8 mouse cellular contexts compared by ENCODE assay signal in the genomic region with DNA sequence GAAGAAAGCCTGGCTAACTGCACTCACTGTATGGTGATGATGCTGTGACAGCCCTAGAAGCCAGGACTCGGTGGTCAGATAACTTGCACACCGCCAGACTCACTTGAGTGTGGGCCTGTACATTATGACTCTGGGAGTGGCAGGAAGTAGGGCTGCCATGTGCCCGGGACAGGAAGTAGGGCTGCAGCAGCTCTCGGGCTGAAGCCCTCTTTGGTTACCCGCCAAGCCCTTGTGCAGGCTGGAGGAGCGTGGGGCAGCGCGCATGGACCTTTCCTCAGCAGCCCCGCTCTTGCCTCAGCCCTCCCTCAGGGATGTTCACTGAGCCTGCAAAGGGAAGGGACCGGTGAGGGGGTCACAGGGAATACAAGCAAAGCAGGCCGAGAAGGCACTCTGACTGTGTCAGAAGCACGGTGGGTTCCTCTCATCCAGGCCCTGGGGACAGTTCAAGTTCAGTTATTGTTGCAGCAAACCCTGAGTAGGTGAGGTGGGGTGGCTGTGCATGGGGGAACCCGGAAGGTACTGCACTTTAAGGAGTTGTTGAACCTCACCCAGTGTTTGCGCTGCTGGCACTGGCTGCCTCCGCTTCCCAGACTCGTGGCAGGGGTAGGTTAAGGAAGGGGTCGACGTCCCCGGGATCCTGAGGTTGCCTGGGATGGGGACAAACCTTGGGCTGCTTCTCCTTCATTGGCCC. TPM values are rescaled to one million over a fixed set of nuclear protein-coding genes. Genes with fewer than 3 reads are reported as not detected.
DNase-seq lines count a peak whose midpoint lies in the region; ATAC-seq and TF ChIP-seq lines count a peak whose summit lies in the region.

No protein-coding gene starts in this region.

- TF ChIP-seq CTCF in midbrain, postnatal 0 days (IDR thresholded peaks at IDR 0.05): no peak
- TF ChIP-seq CTCF in layer of hippocampus, adult 2 months (conservative IDR thresholded peaks at IDR 0.05): no peak

- no peaks in the 10 kb centered on the region for H3K4me1 ChIP-seq in midbrain, postnatal 0 days (ENCODE audit: insufficient read depth, low read length)
- H3K4me1 ChIP-seq in midbrain, embryonic 15.5 days: peaks cover 11% of the 10 kb centered on the region; the same call in 1 of the 2 replicates

- no peak overlapping the region for H3K4me3 ChIP-seq in midbrain, postnatal 0 days (ENCODE audit: low read depth, low read length)
- H3K4me3 ChIP-seq in midbrain, embryonic 15.5 days: no peak overlapping the region
- no peak overlapping the region for H3K4me3 ChIP-seq in layer of hippocampus, adult 2 months

- H3K36me3 ChIP-seq in midbrain, postnatal 0 days (ENCODE audit: insufficient read depth, low read length): peaks cover 49% of the 10 kb centered on the region
- H3K36me3 ChIP-seq in midbrain, embryonic 15.5 days (replicated peaks): no peaks in the 10 kb centered on the region; the same call in 1 of the 2 replicates

- H3K4me2 ChIP-seq in midbrain, postnatal 0 days (ENCODE audit: low read depth, low read length, poor library complexity, severe bottlenecking): no peak overlapping the region
- no peak overlapping the region for H3K4me2 ChIP-seq in midbrain, embryonic 15.5 days

- DNase-seq in midbrain, postnatal 0 days (ENCODE audit: low spot score): no peak
- DNase-seq in lung, postnatal 36 days: peak; percentile 62
- peak; percentile 70 to 80 for DNase-seq in thymus, postnatal 36 days
- no peak for DNase-seq in layer of hippocampus, adult 2 months (ENCODE audit: low spot score in 2 of 2)
- no peak for DNase-seq in urinary bladder, postnatal 36 days (ENCODE audit: low spot score in 2 of 2)

- 48% methylated on average over 19 of the region's 19 CpGs for WGBS in midbrain, postnatal 0 days
- 53% methylated on average over 19 of the region's 19 CpGs for whole genome bisulfite sequencing in midbrain, embryonic 15.5 days

- no peaks in the 10 kb centered on the region for H3K9me3 ChIP-seq in midbrain, postnatal 0 days (ENCODE audit: low read length)
- H3K9me3 ChIP-seq in midbrain, embryonic 15.5 days: no peaks in the 10 kb centered on the region

- 0 out of 2 replicates have a peak overlapping the region, but pooled peaks have one; percentile 32 for H3K27ac ChIP-seq in midbrain, postnatal 0 days (ENCODE audit: low read depth, low read length)
- H3K27ac ChIP-seq in midbrain, embryonic 15.5 days: no peak overlapping the region
- H3K27ac ChIP-seq in layer of hippocampus, adult 2 months: no peak overlapping the region

- no peak overlapping the region for H3K9ac ChIP-seq in midbrain, postnatal 0 days (replicated peaks; ENCODE audit: low read length, poor library complexity, severe bottlenecking)
- H3K9ac ChIP-seq in midbrain, embryonic 15.5 days: no peak overlapping the region

- H3K27me3 ChIP-seq in midbrain, postnatal 0 days (ENCODE audit: insufficient read depth, low read length): peaks cover 3% of the 10 kb centered on the region; the same call in 1 of the 2 replicates
- peaks cover 19% of the 10 kb centered on the region for H3K27me3 ChIP-seq in midbrain, embryonic 15.5 days (replicated peaks)

- ATAC-seq in midbrain, postnatal 0 days (ENCODE audit: low FRiP score): no peak
- ATAC-seq in midbrain, embryonic 15.5 days (replicated peaks): no peak
- ATAC-seq in inflammation-experienced regulatory T-cells, adult 6 months: peak; percentile 58
- ATAC-seq in megakaryocyte-erythroid progenitor cell, adult 5-6 weeks (replicated peaks; ENCODE audit: low FRiP score, low TSS enrichment, poor library complexity, severe bottlenecking): no peak

RNA-seq across cellular contexts. Expression of gene Gm17018, which starts 14.7 kb away (rescaled TPM):
- 15.7 and 20.9 TPM in 2 replicates for total RNA-seq in midbrain, postnatal 0 days (2014; rRNA removed)
- 83.7 and 84.4 TPM in 2 replicates for polyA plus RNA-seq in midbrain, postnatal 0 days (2015; fragmentation: Nextera tagmentation; extraction: Ambion mirVana)
- 60.3 and 65.8 TPM in 2 replicates for polyA plus RNA-seq in midbrain, embryonic 15.5 days (2015; fragmentation: Nextera tagmentation; extraction: Ambion mirVana)
- 10 to 100 TPM; 58.9 to 75.9 (median 69.8) TPM for polyA plus RNA-seq in inflammation-experienced regulatory T-cells, adult 6 months (2017; shearing (Covaris generic))
- 10 to 100 TPM; 55.4 to 65.4 TPM for total RNA-seq in layer of hippocampus, adult 2 months (2021)
- total RNA-seq in megakaryocyte-erythroid progenitor cell, adult 5-6 weeks (2014; fragmentation: Nextera tagmentation): 22.0 and 30.6 TPM in 2 replicates
- total RNA-seq in megakaryocyte-erythroid progenitor cell, adult 5-6 weeks (2017): 17.5 and 23.1 TPM in 2 replicates

RNA-seq across cellular contexts. Expression of gene Poll, which starts 14.8 kb away (rescaled TPM):
- total RNA-seq in midbrain, postnatal 0 days (2014; rRNA removed): 9.9 and 12.1 TPM in 2 replicates
- 8.9 and 10.4 TPM in 2 replicates for polyA plus RNA-seq in midbrain, postnatal 0 days (2015; fragmentation: Nextera tagmentation; extraction: Ambion mirVana)
- polyA plus RNA-seq in midbrain, embryonic 15.5 days (2015; fragmentation: Nextera tagmentation; extraction: Ambion mirVana): 13.8 and 14.5 TPM in 2 replicates
- polyA plus RNA-seq in inflammation-experienced regulatory T-cells, adult 6 months (2017; shearing (Covaris generic)): 10 to 100 TPM; 24.9 to 27.6 (median 25.5) TPM
- 1 to 10 TPM; 9.9 TPM for total RNA-seq in layer of hippocampus, adult 2 months (2021)
- 8.6 and 10.2 TPM in 2 replicates for total RNA-seq in megakaryocyte-erythroid progenitor cell, adult 5-6 weeks (2014; fragmentation: Nextera tagmentation)
- 5.4 and 10.3 TPM in 2 replicates for total RNA-seq in megakaryocyte-erythroid progenitor cell, adult 5-6 weeks (2017)

Comparison
In these comparisons a context has a peak if more than half of its experiments do, and no peak if none do; other contexts are left out.
1. DNase-seq: peak in lung, postnatal 36 days (single experiment) and thymus, postnatal 36 days (2 of 2); none in midbrain, postnatal 0 days (single experiment), layer of hippocampus, adult 2 months (0 of 2) and urinary bladder, postnatal 36 days (0 of 2).